Mouse (Mus musculus) neutrophil, adult 83 days (primary cell): ENCODE measurements around the gene Ric8a. TPM values are rescaled to one million over a fixed set of nuclear protein-coding genes. Genes with fewer than 3 reads are reported as not detected.

Experiments
- total RNA-seq, 2 experiments: library from RNA; stranded (reverse); gene quantifications; one replicate each; pipeline ENCODE4 v1.2.4; 2023

The Ric8a gene
- total RNA-seq, result 100 to 1,000 TPM in 1 of 2 experiments, 10 to 100 TPM in 1; 87.9 to 102 TPM

DNA sequence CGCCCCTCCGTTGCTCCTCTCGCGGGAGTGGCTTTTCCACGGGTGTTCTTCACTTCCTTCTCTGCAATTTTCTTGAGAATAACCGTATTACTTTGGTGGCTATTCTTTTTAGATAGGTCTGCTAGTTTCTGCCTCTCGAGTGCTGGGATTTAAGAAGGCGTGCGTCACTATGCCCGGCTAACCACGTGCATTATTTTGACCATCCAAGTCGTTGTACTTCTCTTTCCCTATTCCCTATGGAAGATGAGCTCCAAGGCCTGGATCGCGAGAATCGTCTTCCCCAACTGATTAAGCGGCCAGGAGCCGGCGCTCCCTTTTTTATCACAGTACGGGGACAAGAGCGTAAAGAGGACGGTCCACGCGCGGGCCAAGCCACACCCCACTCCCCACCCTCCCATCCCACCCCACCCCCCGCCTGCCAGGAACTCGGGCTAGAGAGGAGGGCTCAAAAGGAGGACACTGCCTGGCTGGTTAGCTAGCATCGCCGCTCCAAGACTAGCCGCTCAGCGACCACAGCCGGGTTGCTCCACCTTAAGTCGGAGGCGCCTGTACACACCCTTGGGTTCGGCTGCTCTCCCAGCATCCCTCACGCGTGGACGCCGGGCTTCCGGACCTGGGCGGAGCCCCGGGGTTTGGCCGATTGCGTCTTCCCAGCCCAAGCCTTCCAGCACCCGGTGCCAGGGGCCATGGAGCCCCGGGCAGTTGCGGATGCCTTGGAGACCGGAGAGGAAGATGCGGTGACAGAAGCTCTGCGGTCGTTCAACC is at the start of gene Ric8a:
Ric8a (plus strand) TSS at position 173 of the 765 bp plus-strand sequence.

DNA sequence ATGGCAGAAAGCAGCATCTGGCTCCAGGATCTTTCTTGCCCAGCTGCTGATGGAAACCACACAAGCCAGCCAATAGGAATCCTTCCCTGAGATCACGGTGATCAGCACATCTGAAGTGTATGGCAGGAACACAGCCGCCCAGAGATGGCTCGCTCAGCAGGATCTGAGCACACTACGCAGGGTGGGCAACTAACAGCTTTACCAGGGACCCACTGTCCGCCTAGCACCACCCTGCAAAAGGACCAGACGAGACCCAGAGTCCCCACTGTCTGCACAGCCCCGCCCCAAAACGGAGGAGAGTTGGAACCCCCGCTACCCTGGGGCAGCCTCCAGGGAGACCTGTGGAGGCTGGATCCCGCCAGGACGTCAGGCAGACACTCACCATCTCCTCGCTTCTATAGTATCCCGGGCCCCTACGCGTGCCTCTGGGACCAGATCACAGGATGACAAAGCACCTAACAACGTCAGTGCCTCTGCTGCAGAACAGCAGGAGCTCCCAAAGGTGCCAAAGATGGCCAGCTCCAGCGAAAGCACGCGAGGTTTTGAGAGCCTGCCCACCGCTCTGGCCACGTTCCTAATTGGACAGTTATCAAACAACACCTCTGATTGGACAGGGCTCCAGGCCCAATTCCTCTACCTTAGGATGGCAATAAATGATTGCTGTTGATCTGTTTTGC is 35.0 kb upstream of the Ric8a start, which contains the start of gene Zfp941:
Zfp941 (minus strand) TSS at position 526 of the 677 bp plus-strand sequence.

DNA sequence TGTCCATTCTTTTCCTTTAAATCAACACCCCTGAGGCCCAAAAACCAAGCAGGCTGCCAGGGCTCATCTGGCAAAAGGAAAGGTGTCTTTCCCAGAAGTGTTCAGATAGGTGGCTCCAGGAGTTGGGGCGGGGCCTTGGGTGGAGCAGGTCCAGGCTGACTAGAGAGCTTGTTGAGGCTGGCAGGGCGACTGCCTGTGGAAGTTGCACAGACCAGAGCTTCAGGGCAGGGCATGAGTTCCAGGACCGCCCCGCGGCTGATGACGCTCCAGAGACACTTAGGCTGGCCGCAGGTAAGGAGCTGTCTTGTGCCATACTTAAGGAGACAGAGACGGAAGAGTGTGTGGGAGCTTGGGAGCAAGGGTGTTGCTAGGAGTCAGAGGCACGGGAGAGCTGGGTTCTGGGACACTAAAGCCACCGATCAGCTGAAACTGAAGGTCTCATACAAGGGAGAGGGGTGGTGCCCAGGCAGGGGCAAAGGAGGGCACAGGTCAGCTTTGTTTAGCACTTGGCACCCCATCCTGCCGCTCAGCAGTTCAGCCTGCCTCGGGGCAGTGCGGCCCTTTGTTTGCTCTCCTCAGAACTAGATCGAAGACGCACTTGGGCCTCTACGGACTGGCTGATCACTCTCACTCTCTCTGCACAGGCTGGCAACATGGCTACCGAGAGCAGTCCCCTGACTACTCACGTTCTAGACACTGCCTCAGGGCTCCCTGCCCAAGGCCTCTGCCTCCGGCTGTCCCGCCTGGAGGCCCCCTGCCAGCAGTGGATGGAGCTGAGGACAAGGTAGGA is 21.6 kb upstream of the Ric8a start, which contains the start of gene Urah:
Urah (plus strand) TSS at position 51 of the 790 bp plus-strand sequence.

DNA sequence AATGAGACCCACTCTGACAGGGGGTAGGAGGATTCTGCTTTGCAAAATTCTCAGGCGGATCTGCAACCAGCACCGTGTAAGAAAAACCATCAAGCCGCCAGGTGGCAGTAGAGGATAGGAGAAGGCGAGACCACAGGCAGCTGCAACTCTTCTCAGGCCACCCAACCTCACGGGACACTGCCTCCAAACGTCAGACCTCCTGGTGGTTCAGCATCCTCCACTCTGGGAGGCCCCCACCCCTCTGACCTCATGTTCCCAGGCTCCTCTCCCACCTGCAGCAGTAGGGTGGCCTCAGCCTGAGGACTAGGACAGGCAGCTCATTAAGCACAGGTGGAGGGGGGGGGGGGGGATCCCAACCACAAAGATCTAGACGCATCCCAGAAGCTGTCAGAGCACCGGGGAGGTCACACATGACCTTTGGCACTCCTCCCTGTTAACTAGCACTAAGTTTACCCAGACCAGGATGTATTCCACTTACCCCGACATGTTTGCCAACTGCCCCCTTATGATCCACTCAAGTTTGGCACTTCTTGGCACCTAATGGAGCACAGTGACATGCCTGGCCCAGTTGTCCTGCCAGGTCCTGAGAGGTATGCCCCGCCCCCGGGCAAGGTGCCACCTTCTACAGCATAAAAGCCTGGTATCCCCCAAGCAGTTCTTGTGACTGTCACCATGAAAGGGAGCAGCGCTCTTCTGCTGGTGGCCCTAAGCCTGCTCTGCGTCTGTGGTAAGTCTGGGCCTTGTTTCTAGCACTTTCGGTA is 11.7 kb upstream of the Ric8a start, which contains the start of gene Scgb1c1:
Scgb1c1 (plus strand) TSS at position 643 of the 761 bp plus-strand sequence.

DNA sequence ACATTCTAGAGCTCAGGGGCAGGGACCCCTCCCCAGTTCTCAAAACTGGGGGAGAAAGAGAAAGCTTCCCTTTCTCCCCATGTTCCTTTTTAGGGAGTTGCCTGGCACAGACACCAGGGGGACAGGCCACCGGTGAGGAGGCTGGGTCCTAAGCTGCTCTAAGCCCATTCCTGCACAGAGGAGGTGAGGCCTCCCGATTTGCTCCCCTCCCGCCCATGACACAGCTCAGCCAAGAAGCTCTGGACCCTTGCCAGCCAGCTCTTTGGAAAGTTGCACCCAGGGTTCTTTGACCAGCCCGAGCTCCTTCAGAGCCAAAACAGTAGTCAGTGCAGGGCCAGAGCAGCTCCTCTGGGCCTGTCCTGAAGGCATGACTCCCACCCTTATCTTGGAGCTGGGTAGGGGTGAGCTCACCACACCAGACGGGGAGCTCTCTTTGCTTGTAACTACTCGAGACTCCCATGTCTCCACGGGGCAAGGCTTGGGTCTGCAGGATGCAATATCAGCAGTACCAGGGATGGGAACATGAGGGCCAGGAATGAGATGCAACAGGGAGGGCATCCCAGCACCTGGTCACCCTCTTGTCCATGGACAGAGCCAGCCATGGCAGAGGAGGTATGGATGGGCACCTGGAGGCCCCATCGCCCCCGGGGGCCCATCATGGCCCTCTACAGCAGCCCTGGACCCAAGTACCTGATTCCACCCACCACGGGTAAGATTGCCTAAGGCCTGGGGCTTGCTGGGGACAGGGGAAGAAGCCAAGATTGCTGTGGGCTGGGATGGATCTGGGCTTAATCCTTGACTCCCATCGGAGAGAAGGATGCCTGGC is 8.8 kb upstream of the Ric8a start, which contains the start of gene Odf3:
Odf3 (plus strand) TSS at position 51 of the 826 bp plus-strand sequence.

DNA sequence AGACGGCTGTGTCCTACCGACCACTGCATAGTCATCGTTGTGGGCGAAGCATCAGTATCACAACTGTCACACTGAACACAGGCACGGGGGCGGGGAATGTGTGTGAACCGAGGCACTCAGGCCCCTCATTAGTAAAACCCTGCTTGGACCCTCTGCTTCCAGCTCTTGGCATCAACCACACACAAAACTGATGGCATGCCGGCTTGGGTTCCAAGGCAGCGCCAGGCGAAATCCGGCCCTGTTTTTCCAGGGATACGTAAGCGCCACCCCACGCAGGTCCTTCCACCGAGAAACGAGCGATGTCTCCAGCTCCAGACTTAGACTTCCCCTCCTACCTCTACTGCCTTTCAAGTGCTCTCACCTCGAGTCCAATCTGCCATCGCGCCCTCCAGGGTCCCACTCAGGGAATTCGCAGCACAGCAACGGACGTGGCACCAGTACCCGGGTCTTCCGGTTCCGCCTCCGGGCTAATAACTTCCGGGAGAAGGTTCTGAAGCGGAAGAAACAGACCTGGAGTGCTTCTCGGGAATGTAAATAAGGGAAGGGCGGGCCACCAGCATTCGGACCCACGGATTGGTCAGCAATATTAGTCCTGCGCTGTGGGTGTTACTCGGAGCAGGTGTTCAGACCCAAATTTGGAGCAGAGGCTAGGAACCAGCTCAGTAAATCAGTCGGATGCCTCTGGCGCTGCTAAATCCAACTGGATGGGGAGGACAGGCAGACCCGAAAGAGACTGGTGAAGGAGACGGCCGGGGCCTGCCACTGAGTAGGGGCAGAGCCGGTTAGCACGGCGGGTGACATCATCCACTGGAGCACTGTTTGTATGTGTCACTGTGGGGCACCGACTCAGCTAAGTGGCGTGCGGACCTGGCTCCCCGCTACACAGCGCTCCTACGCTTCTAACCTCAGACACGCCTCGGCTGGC is 635 bp upstream of the Ric8a start, which contains the start of gene Gm45785:
Gm45785 (minus strand) TSS at position 472 of the 925 bp plus-strand sequence.

DNA sequence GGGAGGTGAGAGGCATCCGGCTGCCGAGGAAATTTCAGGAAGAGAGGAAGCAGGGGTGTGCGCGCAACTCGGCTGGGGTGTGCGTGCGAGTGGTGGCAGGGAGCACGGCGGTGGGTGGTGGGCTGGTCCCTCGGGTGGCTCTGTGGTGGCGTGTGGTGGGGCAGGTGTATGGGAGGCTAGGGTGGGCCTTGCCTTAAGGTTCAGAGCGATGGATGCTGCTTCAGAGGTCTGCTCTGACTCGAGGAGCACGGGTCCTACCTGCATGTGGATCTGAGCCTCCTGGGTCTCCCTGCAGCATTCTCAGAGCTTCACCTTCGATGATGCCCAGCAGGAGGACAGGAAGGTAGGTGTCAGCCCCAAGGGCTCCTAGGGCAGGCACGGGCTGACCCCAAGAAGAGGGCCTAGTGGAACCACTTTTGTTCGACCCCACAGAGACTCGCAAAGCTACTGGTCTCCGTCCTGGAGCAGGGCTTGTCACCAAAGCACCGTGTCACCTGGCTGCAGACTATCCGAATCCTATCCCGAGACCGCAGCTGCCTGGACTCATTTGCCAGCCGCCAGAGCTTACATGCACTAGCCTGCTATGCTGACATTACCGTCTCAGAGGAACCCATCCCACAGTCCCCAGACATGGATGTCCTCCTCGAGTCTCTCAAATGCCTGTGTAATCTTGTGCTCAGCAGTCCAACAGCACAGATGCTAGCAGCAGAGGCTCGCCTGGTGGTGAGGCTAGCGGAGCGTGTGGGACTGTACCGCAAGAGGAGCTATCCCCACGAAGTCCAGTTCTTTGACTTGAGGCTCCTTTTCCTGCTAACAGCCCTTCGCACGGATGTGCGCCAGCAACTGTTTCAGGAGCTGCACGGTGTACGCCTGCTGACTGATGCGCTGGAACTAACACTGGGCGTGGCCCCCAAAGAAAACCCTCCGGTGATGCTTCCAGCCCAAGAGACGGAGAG is 1.1 kb downstream of the Ric8a start, which contains the start of gene Bet1l:
Bet1l (minus strand) TSS at position 28 of the 956 bp plus-strand sequence.

DNA sequence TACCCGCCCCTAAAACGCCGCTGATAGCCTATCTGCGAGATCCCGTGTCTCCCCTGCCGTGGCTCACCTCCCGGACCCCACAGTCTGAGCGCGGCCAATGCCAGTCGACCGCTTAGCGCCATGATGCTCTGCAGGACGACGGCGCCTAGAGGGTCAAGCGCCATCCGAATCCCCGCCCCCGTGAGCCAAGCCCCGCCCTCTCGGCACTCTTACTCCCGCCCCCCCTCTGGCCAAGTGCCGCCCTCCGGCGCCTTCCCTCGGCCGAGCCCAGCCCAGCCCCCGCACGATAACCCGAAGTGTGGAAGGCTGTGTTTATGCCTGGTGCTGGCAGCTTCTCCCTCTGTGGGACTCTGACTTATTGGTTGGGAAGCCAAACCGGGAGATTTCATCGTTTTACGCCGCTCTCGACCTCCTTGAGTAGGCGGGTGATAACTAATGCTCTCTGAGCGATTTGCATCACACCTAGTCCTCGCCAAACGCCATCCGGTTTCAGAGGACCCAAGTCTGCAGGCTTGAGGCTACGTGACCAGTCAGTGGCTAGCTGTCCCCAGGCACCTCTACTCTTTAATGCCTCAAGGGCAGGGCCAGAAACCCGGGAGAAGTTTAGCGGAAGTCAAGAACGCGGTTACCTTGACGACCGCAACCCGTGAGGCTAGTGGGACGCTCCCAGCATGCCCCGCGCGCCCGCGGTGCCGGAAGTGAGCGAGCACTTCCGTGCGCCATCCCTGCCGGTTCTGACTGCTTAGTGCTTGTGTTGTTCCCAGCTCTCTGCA is 25.1 kb downstream of the Ric8a start, which contains the start of the genes Psmd13 and Sirt3:
Psmd13 (plus strand) TSS at position 273 of the 773 bp plus-strand sequence.
Sirt3 (minus strand) TSS at position 614 of the 773 bp plus-strand sequence.

DNA sequence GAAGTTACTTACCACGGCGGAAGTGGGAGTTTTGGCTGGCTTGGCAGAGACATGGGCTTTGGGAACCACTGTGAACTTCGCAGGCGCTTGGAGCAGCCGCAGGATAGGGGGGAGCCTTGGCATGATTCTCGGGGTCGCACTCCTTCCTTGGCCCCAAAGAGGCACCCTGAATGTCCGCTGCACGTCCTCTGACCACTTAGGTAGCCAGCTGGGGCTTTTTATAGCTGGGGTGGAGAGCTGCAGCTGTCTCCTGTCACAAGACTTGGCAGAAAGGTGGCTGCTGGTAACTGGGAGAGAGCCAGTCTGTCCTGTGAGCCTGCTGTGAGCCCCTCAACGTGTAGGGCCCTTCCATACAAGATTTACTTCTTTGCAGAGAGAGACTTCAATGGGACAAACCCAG is 43.5 kb downstream of the Ric8a start, which contains the start of gene Cox8b:
Cox8b (minus strand) TSS at position 227 of the 400 bp plus-strand sequence.

Other genes starting within 250 kb of the Ric8a start
- gene Olfr61, start 228.0 kb upstream of the Ric8a start, total RNA-seq, result not detected
- not detected for gene Olfr53, start 210.5 kb upstream of the Ric8a start, total RNA-seq
- gene Olfr539, start 197.0 kb upstream of the Ric8a start, total RNA-seq, result under 1 TPM in 1 of 2 experiments, not detected in 1; 0.02 TPM
- gene Olfr45, start 175.0 kb upstream of the Ric8a start, total RNA-seq, result under 1 TPM in 1 of 2 experiments, not detected in 1; 0.04 TPM
- not detected for gene Olfr541, start 159.7 kb upstream of the Ric8a start, total RNA-seq
- gene Cyp2e1, start 93.2 kb upstream of the Ric8a start, total RNA-seq, result not detected
- gene Syce1, start 69.1 kb upstream of the Ric8a start, total RNA-seq, result not detected
- not detected for gene Zfp941, start 34.8 kb upstream of the Ric8a start, total RNA-seq
- gene Urah, start 21.9 kb upstream of the Ric8a start, total RNA-seq, result not detected
- not detected for gene Scgb1c1, start 11.4 kb upstream of the Ric8a start, total RNA-seq
- gene Odf3, start 9.2 kb upstream of the Ric8a start, total RNA-seq, result not detected
- gene Gm45785, start 626 bp upstream of the Ric8a start, total RNA-seq, result not detected
- gene Bet1l, start 620 bp downstream of the Ric8a start, total RNA-seq, result 10 to 100 TPM; 22.0 to 22.9 TPM
- gene Psmd13, start 25.0 kb downstream of the Ric8a start, total RNA-seq, result 10 to 100 TPM; 93.4 to 95.3 TPM
- 10 to 100 TPM; 12.0 to 13.0 TPM for gene Sirt3, start 25.4 kb downstream of the Ric8a start, total RNA-seq
- not detected for gene Cox8b, start 43.5 kb downstream of the Ric8a start, total RNA-seq
- gene Nlrp6, start 63.9 kb downstream of the Ric8a start, total RNA-seq, result not detected
- gene Pgghg, start 84.4 kb downstream of the Ric8a start, total RNA-seq, result 10 to 100 TPM; 28.1 to 34.5 TPM
- gene Ifitm5, start 93.3 kb downstream of the Ric8a start, total RNA-seq, result 1 to 10 TPM; 1.3 to 2.7 TPM
- not detected for gene Gm45717, start 99.0 kb downstream of the Ric8a start, total RNA-seq
- gene Ifitm2, start 99.0 kb downstream of the Ric8a start, total RNA-seq, result 100 to 1,000 TPM; 421 to 568 TPM
- gene Ifitm1, start 110.3 kb downstream of the Ric8a start, total RNA-seq, result 100 to 1,000 TPM; 245 to 419 TPM
- gene Ifitm3, start 153.8 kb downstream of the Ric8a start, total RNA-seq, result 100 to 1,000 TPM; 508 to 583 TPM
- gene Ifitm6, start 161.0 kb downstream of the Ric8a start, total RNA-seq, result 1,000 to 10,000 TPM in 1 of 2 experiments, 100 to 1,000 TPM in 1; 867 to 1,003 TPM
- gene Gm17387, start 172.2 kb downstream of the Ric8a start, total RNA-seq, result not detected
- 1 to 10 TPM in 1 of 2 experiments, under 1 TPM in 1; 0.73 to 1.3 TPM for gene B4galnt4, start 204.1 kb downstream of the Ric8a start, total RNA-seq
- gene Pkp3, start 221.3 kb downstream of the Ric8a start, total RNA-seq, result 1 to 10 TPM; 3.7 to 4.0 TPM
- gene Sigirr, start 243.6 kb downstream of the Ric8a start, total RNA-seq, result 1 to 10 TPM; 5.3 to 6.2 TPM